Mouse (Mus musculus): Measurements from ENCODE around the gene Nrxn3.

GRCm38 (mm10) chr12:89808217-89808616 lies 1085.5 kb downstream of the Nrxn3 start:
- TF ChIP-seq CTCF (IDR thresholded peaks at IDR 0.05; ENCODE audit: borderline replicate concordance, control insufficient read depth, extremely low read depth, insufficient read depth, low read length, poor library complexity), result no peak
- TF ChIP-seq POLR2A (IDR thresholded peaks at IDR 0.05; ENCODE audit: control insufficient read depth, extremely low read depth, insufficient read depth, low read length, poor library complexity), result no peak

Data from thymus, adult 2 months (tissue).